Mouse (Mus musculus) liver, embryonic 16.5 days (tissue): ENCODE measurements around the gene Map4k1. TPM values are rescaled to one million over a fixed set of nuclear protein-coding genes. Genes with fewer than 3 reads are reported as not detected.
A peak's percentile ranks its signal among the peaks of the same experiment; 100 is the strongest.
"Not testable (repeated sequence)": the region's sequence is repeated elsewhere in the genome, so short reads cannot be mapped to it uniquely, and the experiment has no call there.

Source experiments
- ATAC-seq: fragments of 200-750 bp; cut with Nextera tagmentation; 2 replicates; pipeline ENCODE4 v1.8.0; 2017; ENCODE audit warnings: low read depth, mild to moderate bottlenecking, moderate number of reproducible peaks, moderate library complexity
- H3K27ac ChIP-seq: fragments of 300-500 bp; sonication (generic); 2 replicates; pipeline ENCODE4 v1.5.1; 2014; ENCODE audit warnings: mild to moderate bottlenecking, low read length
- H3K27me3 ChIP-seq: fragments of 300-500 bp; sonication (generic); 2 replicates; pipeline ENCODE4 v1.6.1; 2014; ENCODE audit warnings: low read depth, low read length, mixed read lengths; ENCODE audit not compliant: control insufficient read depth, insufficient read depth
- H3K36me3 ChIP-seq: fragments of 300-500 bp; sonication (generic); 2 replicates; pipeline ENCODE4 v1.6.1; 2014; ENCODE audit warnings: mild to moderate bottlenecking; ENCODE audit not compliant: control insufficient read depth, insufficient read depth
- H3K4me1 ChIP-seq: fragments of 300-500 bp; sonication (generic); 2 replicates; pipeline ENCODE4 v1.6.1; 2014; ENCODE audit warnings: low read depth, low read length, mixed read lengths; ENCODE audit not compliant: control insufficient read depth
- H3K4me2 ChIP-seq: fragments of 300-500 bp; sonication (generic); 2 replicates; pipeline ENCODE4 v1.6.1; 2014; ENCODE audit warnings: low read depth, low read length, mixed read lengths
- H3K4me3 ChIP-seq: fragments of 300-500 bp; sonication (generic); 2 replicates; pipeline ENCODE4 v1.5.1; 2014; ENCODE audit warnings: low read depth, mild to moderate bottlenecking, low read length
- H3K9ac ChIP-seq: fragments of 300-500 bp; sonication (generic); 2 replicates; pipeline ENCODE4 v1.6.1; 2014; ENCODE audit warnings: low read depth, low read length
- H3K9me3 ChIP-seq: fragments of 300-500 bp; sonication (generic); replicated peaks from 2 replicates; pipeline ENCODE4 v1.6.1; 2016; ENCODE audit warnings: low read length; ENCODE audit not compliant: control insufficient read depth
- WGBS: fragments of 180-500 bp; shearing (Covaris S2); extraction: QIAGEN DNeasy Blood & Tissue Kit; methylation state at CpG from one replicate; pipeline ENCODE4 v1.1.7; 2014; ENCODE audit not compliant: insufficient replicate concordance; 5-methylcytosine and 5-hydroxymethylcytosine counted together
- polyA plus RNA-seq: library from polyadenylated mRNA; unstranded; fragments of >200 nt; fragmentation: Nextera tagmentation; extraction: Ambion mirVana; gene quantifications from 2 replicates; pipeline ENCODE4 v1.2.1, GENCODE M21; 2015

Gene Map4k1
- polyA plus RNA-seq, 1 experiment from 2014 or later: 28.3 TPM

GRCm38 (mm10) chr7:28968120-28968519 lies 13.7 kb upstream of the Map4k1 start:
- not testable (repeated sequence) for H3K27me3 ChIP-seq, H3K9ac ChIP-seq, ATAC-seq, H3K9me3 ChIP-seq, H3K36me3 ChIP-seq, H3K4me2 ChIP-seq, H3K4me3 ChIP-seq, H3K27ac ChIP-seq
- peaks cover 13% of the 10 kb centered on the region for H3K4me1 ChIP-seq
- 80% methylated on average over 8 of the region's 8 CpGs for WGBS

- no peak overlapping the region for H3K4me3 ChIP-seq
- no peaks in the 10 kb centered on the region for H3K27me3 ChIP-seq
- no peak overlapping the region for H3K4me2 ChIP-seq
- H3K36me3 ChIP-seq: peaks cover 16% of the 10 kb centered on the region
- H3K9ac ChIP-seq: no peak overlapping the region
- H3K27ac ChIP-seq: no peak overlapping the region
- peaks cover 8% of the 10 kb centered on the region for H3K4me1 ChIP-seq
- ATAC-seq: no peak
- WGBS: 83% methylated on average over 1 of the region's 1 CpGs
- no peaks in the 10 kb centered on the region for H3K9me3 ChIP-seq
Observed at GRCm38 (mm10) chr7:28969271-28969670, 12.6 kb upstream of the Map4k1 start.

- Histone ChIP-seq H3K36me3 (peaks cover 22% of the 10 kb centered on the region), H3K4me2 (no peak overlapping the region), H3K27ac (no peak overlapping the region), H3K9ac (no peak overlapping the region), H3K4me3 (no peak overlapping the region), H3K9me3 (no peaks in the 10 kb centered on the region), H3K4me1 (peaks cover 8% of the 10 kb centered on the region), H3K27me3 (no peaks in the 10 kb centered on the region)
- 72% methylated on average over 12 of the region's 12 CpGs for WGBS
- ATAC-seq: peak; percentile 41
Observed at GRCm38 (mm10) chr7:28969672-28970394, 12.0 kb upstream of the Map4k1 start.

- H3K36me3 ChIP-seq: peaks cover 26% of the 10 kb centered on the region
- ATAC-seq: no peak
- H3K9ac ChIP-seq: no peak overlapping the region
- no peaks in the 10 kb centered on the region for H3K27me3 ChIP-seq
- no peak overlapping the region for H3K4me2 ChIP-seq
- H3K27ac ChIP-seq: no peak overlapping the region
- H3K4me1 ChIP-seq: peaks cover 8% of the 10 kb centered on the region
- 71% methylated on average over 7 of the region's 7 CpGs for WGBS
- H3K9me3 ChIP-seq: no peaks in the 10 kb centered on the region
- no peak overlapping the region for H3K4me3 ChIP-seq
Observed at GRCm38 (mm10) chr7:28971029-28971428, 10.8 kb upstream of the Map4k1 start.

GRCm38 (mm10) chr7:28971770-28972269 lies 10.0 kb upstream of the Map4k1 start:
- Histone ChIP-seq H3K9me3 (no peaks in the 10 kb centered on the region), H3K4me2 (no peak overlapping the region), H3K4me1 (peaks cover 8% of the 10 kb centered on the region), H3K9ac (no peak overlapping the region), H3K27me3 (no peaks in the 10 kb centered on the region), H3K4me3 (no peak overlapping the region), H3K27ac (no peak overlapping the region), H3K36me3 (peaks cover 31% of the 10 kb centered on the region)
- 66% methylated on average over 6 of the region's 6 CpGs for WGBS
- ATAC-seq: no peak

GRCm38 (mm10) chr7:28972542-28972985 lies 9.3 kb upstream of the Map4k1 start:
- Histone ChIP-seq H3K36me3 (peaks cover 38% of the 10 kb centered on the region), H3K4me1 (peaks cover 8% of the 10 kb centered on the region), H3K27me3 (no peaks in the 10 kb centered on the region), H3K4me2 (no peak overlapping the region), H3K27ac (no peak overlapping the region), H3K9ac (no peak overlapping the region), H3K9me3 (no peaks in the 10 kb centered on the region), H3K4me3 (no peak overlapping the region)
- ATAC-seq: no peak
- 64% methylated on average over 8 of the region's 8 CpGs for WGBS

GRCm38 (mm10) chr7:28973025-28973424 lies 8.8 kb upstream of the Map4k1 start:
- no peak overlapping the region for H3K27ac ChIP-seq
- 74% methylated on average over 8 of the region's 8 CpGs for WGBS
- H3K4me2 ChIP-seq: no peak overlapping the region
- no peaks in the 10 kb centered on the region for H3K9me3 ChIP-seq
- H3K9ac ChIP-seq: no peak overlapping the region
- peaks cover 43% of the 10 kb centered on the region for H3K36me3 ChIP-seq
- H3K27me3 ChIP-seq: no peaks in the 10 kb centered on the region
- H3K4me3 ChIP-seq: no peak overlapping the region
- H3K4me1 ChIP-seq: peaks cover 8% of the 10 kb centered on the region
- no peak for ATAC-seq

- H3K27me3 ChIP-seq: no peaks in the 10 kb centered on the region
- no peak overlapping the region for H3K4me2 ChIP-seq
- H3K4me1 ChIP-seq: peaks cover 10% of the 10 kb centered on the region
- peaks cover 48% of the 10 kb centered on the region for H3K36me3 ChIP-seq
- no peak overlapping the region for H3K4me3 ChIP-seq
- ATAC-seq: no peak
- 78% methylated on average over 9 of the region's 9 CpGs for WGBS
- no peak overlapping the region for H3K9ac ChIP-seq
- no peak overlapping the region for H3K27ac ChIP-seq
- no peaks in the 10 kb centered on the region for H3K9me3 ChIP-seq
Observed at GRCm38 (mm10) chr7:28977556-28977955, 4.3 kb upstream of the Map4k1 start.

GRCm38 (mm10) chr7:28982274-28983013 lies 594 bp downstream of the Map4k1 start:
- peak overlapping the region; percentile 84 for H3K9ac ChIP-seq
- peak overlapping the region; percentile 95 for H3K27ac ChIP-seq
- peaks cover 24% of the 10 kb centered on the region for H3K4me1 ChIP-seq
- peak overlapping the region; percentile 75 for H3K4me3 ChIP-seq
- 7% methylated on average over 19 of the region's 19 CpGs for WGBS
- H3K36me3 ChIP-seq: peaks cover 17% of the 10 kb centered on the region
- H3K9me3 ChIP-seq: no peaks in the 10 kb centered on the region
- H3K4me2 ChIP-seq: peak overlapping the region; percentile 99
- peak; percentile 25 for ATAC-seq
- H3K27me3 ChIP-seq: no peaks in the 10 kb centered on the region
